Mouse (Mus musculus): Measurements from ENCODE around the gene Ehbp1. TPM values are rescaled to one million over a fixed set of nuclear protein-coding genes. Genes with fewer than 3 reads are reported as not detected.
A peak's percentile ranks its signal among the peaks of the same experiment; 100 is the strongest.

Ehbp1 gene
- polyA plus RNA-seq (2015; fragmentation: Nextera tagmentation; extraction: Ambion mirVana): 3.9 and 4.1 TPM in 2 replicates

- DNase-seq (ENCODE audit: low spot score) (peak; percentile 17), ATAC-seq (replicated peaks; ENCODE audit: low FRiP score, low read depth) (no peak)
- no peak within 1 kb of the TSS for H3K9ac ChIP-seq (ENCODE audit: low read depth, low read length)
- TF ChIP-seq CTCF (IDR thresholded peaks at IDR 0.05; ENCODE audit: low read depth): no peak
- 55% methylated on average over 2 of the region's 2 CpGs for WGBS
- H3K4me3 ChIP-seq (replicated peaks; ENCODE audit: low read depth, low read length): no peak within 1 kb of the TSS
- no peaks in the 10 kb centered on the region for H3K9me3 ChIP-seq (replicated peaks; ENCODE audit: low read length)
- no peak within 1 kb of the TSS for H3K27ac ChIP-seq
- H3K4me2 ChIP-seq (ENCODE audit: low read length): no peak within 1 kb of the TSS
- H3K4me1 ChIP-seq (replicated peaks; ENCODE audit: insufficient read depth, low read length): no peaks in the 10 kb centered on the region
- no peaks in the 10 kb centered on the region for H3K36me3 ChIP-seq (ENCODE audit: insufficient read depth, low read length)
- H3K27me3 ChIP-seq (ENCODE audit: insufficient read depth, low read length): no peaks in the 10 kb centered on the region
These were observed at the start of gene Ehbp1 for GRCm38 (mm10) chr11:22342242-22343207. TSS of gene Ehbp1 (minus strand) at chr11:22342292.

- no peak for DNase-seq (ENCODE audit: low spot score)
- no peaks in the 10 kb centered on the region for H3K4me1 ChIP-seq (replicated peaks; ENCODE audit: insufficient read depth, low read length)
- WGBS: 79% methylated on average over 6 of the region's 6 CpGs
These were observed 45.5 kb upstream of the Ehbp1 start for GRCm38 (mm10) chr11:22387472-22388098.

GRCm38 (mm10) chr11:22383532-22383931 lies 41.4 kb upstream of the Ehbp1 start:
- WGBS: 96% methylated on average over 1 of the region's 1 CpGs
- H3K4me2 ChIP-seq (ENCODE audit: low read length): no peak overlapping the region
- DNase-seq (ENCODE audit: low spot score) (no peak), ATAC-seq (replicated peaks; ENCODE audit: low FRiP score, low read depth) (no peak)
- no peak overlapping the region for H3K9ac ChIP-seq (ENCODE audit: low read depth, low read length)
- H3K36me3 ChIP-seq (ENCODE audit: insufficient read depth, low read length): no peaks in the 10 kb centered on the region
- H3K4me3 ChIP-seq (replicated peaks; ENCODE audit: low read depth, low read length): no peak overlapping the region
- TF ChIP-seq CTCF (IDR thresholded peaks at IDR 0.05; ENCODE audit: low read depth): no peak
- no peaks in the 10 kb centered on the region for H3K9me3 ChIP-seq (replicated peaks; ENCODE audit: low read length)
- no peaks in the 10 kb centered on the region for H3K27me3 ChIP-seq (ENCODE audit: insufficient read depth, low read length)
- H3K27ac ChIP-seq: no peak overlapping the region
- H3K4me1 ChIP-seq (replicated peaks; ENCODE audit: insufficient read depth, low read length): no peaks in the 10 kb centered on the region

More at GRCm38 (mm10) chr11:22387472-22388098, 45.5 kb upstream of the Ehbp1 start:
- Histone ChIP-seq H3K9me3 (replicated peaks; ENCODE audit: low read length) (no peaks in the 10 kb centered on the region), H3K27ac (no peak overlapping the region), H3K4me3 (replicated peaks; ENCODE audit: low read depth, low read length) (no peak overlapping the region), H3K27me3 (ENCODE audit: insufficient read depth, low read length) (no peaks in the 10 kb centered on the region), H3K36me3 (ENCODE audit: insufficient read depth, low read length) (no peaks in the 10 kb centered on the region), H3K9ac (ENCODE audit: low read depth, low read length) (no peak overlapping the region), H3K4me2 (ENCODE audit: low read length) (no peak overlapping the region)
- TF ChIP-seq CTCF (IDR thresholded peaks at IDR 0.05; ENCODE audit: low read depth): no peak
- ATAC-seq (replicated peaks; ENCODE audit: low FRiP score, low read depth): no peak

- Histone ChIP-seq H3K9me3 (replicated peaks; ENCODE audit: low read length) (no peaks in the 10 kb centered on the region), H3K27me3 (ENCODE audit: insufficient read depth, low read length) (no peaks in the 10 kb centered on the region), H3K4me1 (replicated peaks; ENCODE audit: insufficient read depth, low read length) (no peaks in the 10 kb centered on the region), H3K4me2 (ENCODE audit: low read length) (no peak overlapping the region), H3K27ac (no peak overlapping the region), H3K4me3 (replicated peaks; ENCODE audit: low read depth, low read length) (no peak overlapping the region), H3K9ac (ENCODE audit: low read depth, low read length) (no peak overlapping the region), H3K36me3 (ENCODE audit: insufficient read depth, low read length) (no peaks in the 10 kb centered on the region)
- DNase-seq (ENCODE audit: low spot score) (no peak), ATAC-seq (replicated peaks; ENCODE audit: low FRiP score, low read depth) (no peak)
- TF ChIP-seq CTCF (IDR thresholded peaks at IDR 0.05; ENCODE audit: low read depth): no peak
- WGBS: 81% methylated on average over 2 of the region's 2 CpGs
These were observed 32.7 kb upstream of the Ehbp1 start for GRCm38 (mm10) chr11:22374811-22375210.

- H3K9me3 ChIP-seq (replicated peaks; ENCODE audit: low read length): no peaks in the 10 kb centered on the region
- H3K9ac ChIP-seq (ENCODE audit: low read depth, low read length): no peak overlapping the region
- no peaks in the 10 kb centered on the region for H3K36me3 ChIP-seq (ENCODE audit: insufficient read depth, low read length)
- no peak overlapping the region for H3K27ac ChIP-seq
- H3K4me1 ChIP-seq (replicated peaks; ENCODE audit: insufficient read depth, low read length): no peaks in the 10 kb centered on the region
- 80% methylated on average over 3 of the region's 3 CpGs for whole genome bisulfite sequencing
- no peak overlapping the region for H3K4me3 ChIP-seq (replicated peaks; ENCODE audit: low read depth, low read length)
- DNase-seq (ENCODE audit: low spot score) (no peak), ATAC-seq (replicated peaks; ENCODE audit: low FRiP score, low read depth) (no peak)
- no peaks in the 10 kb centered on the region for H3K27me3 ChIP-seq (ENCODE audit: insufficient read depth, low read length)
- TF ChIP-seq CTCF (IDR thresholded peaks at IDR 0.05; ENCODE audit: low read depth): no peak
- H3K4me2 ChIP-seq (ENCODE audit: low read length): no peak overlapping the region
These were observed 31.2 kb upstream of the Ehbp1 start for GRCm38 (mm10) chr11:22373290-22373674.

- Histone ChIP-seq H3K9ac (ENCODE audit: low read depth, low read length) (no peak overlapping the region), H3K4me1 (replicated peaks; ENCODE audit: insufficient read depth, low read length) (no peaks in the 10 kb centered on the region), H3K4me2 (ENCODE audit: low read length) (no peak overlapping the region), H3K36me3 (ENCODE audit: insufficient read depth, low read length) (no peaks in the 10 kb centered on the region), H3K27ac (no peak overlapping the region), H3K4me3 (replicated peaks; ENCODE audit: low read depth, low read length) (no peak overlapping the region), H3K27me3 (ENCODE audit: insufficient read depth, low read length) (no peaks in the 10 kb centered on the region), H3K9me3 (replicated peaks; ENCODE audit: low read length) (no peaks in the 10 kb centered on the region)
- 88% methylated on average over 1 of the region's 1 CpGs for WGBS
- TF ChIP-seq CTCF (IDR thresholded peaks at IDR 0.05; ENCODE audit: low read depth): no peak
- ATAC-seq (replicated peaks; ENCODE audit: low FRiP score, low read depth) (no peak), DNase-seq (ENCODE audit: low spot score) (no peak)
These were observed 30.7 kb upstream of the Ehbp1 start for GRCm38 (mm10) chr11:22372609-22373289.

Data from kidney, postnatal 0 days (tissue).